In the genomic region with DNA sequence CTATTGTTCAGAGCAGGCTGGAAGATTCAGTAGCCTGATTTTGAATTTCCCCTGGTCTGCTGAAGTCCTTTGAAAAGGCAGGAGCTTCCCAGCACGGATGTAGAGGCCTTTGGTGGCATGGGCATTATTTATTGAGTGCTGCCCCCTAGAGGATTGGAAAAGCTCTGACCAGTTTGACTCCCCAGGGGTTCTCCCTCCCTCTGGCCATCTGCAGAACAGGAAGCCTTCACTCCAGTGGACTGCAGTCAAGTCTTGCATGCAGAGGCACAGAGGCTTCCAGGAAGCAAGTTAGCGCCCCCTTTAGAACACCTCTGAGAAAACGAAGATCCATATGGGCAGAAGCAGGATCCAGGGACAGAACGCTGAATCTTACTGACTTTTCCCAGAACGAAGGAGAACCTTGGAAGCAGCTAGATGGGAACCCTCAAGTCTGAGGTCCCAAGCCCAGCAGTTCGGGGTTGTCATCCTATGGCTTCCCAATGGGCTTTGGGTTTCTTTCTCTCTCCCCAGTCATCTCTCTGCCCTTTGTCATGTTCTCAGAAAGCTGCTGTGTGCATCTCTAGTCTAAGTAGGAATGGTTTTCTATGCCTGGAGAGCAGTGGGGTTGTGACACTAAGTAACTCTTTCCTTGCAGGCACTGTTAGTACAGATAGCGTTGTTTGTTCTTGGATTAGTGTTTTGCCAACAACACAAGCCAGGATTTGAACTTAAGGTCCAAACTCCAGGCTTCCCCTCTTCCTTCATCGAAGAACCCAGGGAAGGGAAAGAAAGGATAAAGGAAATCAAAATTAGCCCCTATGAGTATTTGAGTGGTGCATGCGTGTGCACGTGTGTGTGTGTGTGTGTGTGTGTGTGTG, we compare ENCODE assay signal across 10 mouse cellular contexts. TPM values are rescaled to one million over a fixed set of nuclear protein-coding genes. Genes with fewer than 3 reads are reported as not detected.
DNase-seq lines count a peak whose midpoint lies in the region; ATAC-seq and TF ChIP-seq lines count a peak whose summit lies in the region.
"Had no signal": no experiment of that assay in that cellular context is flagged by ENCODE, and none has a peak within 500 bp of the region (broad histone marks: within the 10 kb centered on the region; RNA-seq: fewer than 3 reads in every experiment).

No protein-coding gene starts in this region.

- no peaks in the 10 kb centered on the region for H3K36me3 ChIP-seq in forebrain, embryonic 11.5 days (ENCODE audit: control insufficient read depth, insufficient read depth, low read length)
- no peaks in the 10 kb centered on the region for H3K36me3 ChIP-seq in forebrain, embryonic 15.5 days
- no peaks in the 10 kb centered on the region for H3K36me3 ChIP-seq in heart, postnatal 0 days (replicated peaks; ENCODE audit: control insufficient read depth, insufficient read depth, low read length)
- no peaks in the 10 kb centered on the region for H3K36me3 ChIP-seq in lung, embryonic 16.5 days (ENCODE audit: control insufficient read depth, insufficient read depth, low read length)

- WGBS in forebrain, embryonic 11.5 days: 31% methylated on average over 10 of the region's 10 CpGs
- WGBS in forebrain, embryonic 15.5 days: 31% methylated on average over 10 of the region's 10 CpGs
- 38% methylated on average over 10 of the region's 10 CpGs for WGBS in heart, postnatal 0 days
- WGBS in lung, embryonic 16.5 days: 29% methylated on average over 10 of the region's 10 CpGs

- peak; percentile 78 for DNase-seq in forebrain, embryonic 11.5 days (ENCODE audit: low spot score)
- peak; percentile 90 for DNase-seq in adrenal gland, adult 2 months
- peak; percentile 75 for DNase-seq in embryo, embryonic 11.5 days (ENCODE audit: low read depth, low spot score)
- DNase-seq in heart, postnatal 0 days (ENCODE audit: low spot score): peak; percentile 94
- DNase-seq in layer of hippocampus, adult 18-20 months (ENCODE audit: low spot score in 2 of 2): peak; percentile 61 to 86
- DNase-seq in skeletal muscle tissue, adult 2 months (ENCODE audit: low read depth, low spot score): peak; percentile 77

- TF ChIP-seq CTCF in heart, postnatal 0 days (IDR thresholded peaks at IDR 0.05; ENCODE audit: low read depth): peak; percentile 78

- H3K4me2 ChIP-seq in forebrain, embryonic 11.5 days (ENCODE audit: low read depth, low read length, severe bottlenecking): no peak overlapping the region
- H3K4me2 ChIP-seq in forebrain, embryonic 15.5 days (replicated peaks): no peak overlapping the region
- no peak overlapping the region for H3K4me2 ChIP-seq in heart, postnatal 0 days (ENCODE audit: low read depth, low read length)
- no peak overlapping the region for H3K4me2 ChIP-seq in lung, embryonic 16.5 days (ENCODE audit: low read depth, low read length)

- H3K4me1 ChIP-seq in forebrain, embryonic 11.5 days (replicated peaks; ENCODE audit: control insufficient read depth, insufficient read depth, low read length): peaks cover 17% of the 10 kb centered on the region
- H3K4me1 ChIP-seq in forebrain, embryonic 15.5 days: peaks cover 37% of the 10 kb centered on the region
- peaks cover 13% of the 10 kb centered on the region; the same call in 1 of the 2 replicates for H3K4me1 ChIP-seq in heart, postnatal 0 days (ENCODE audit: control insufficient read depth, insufficient read depth)
- H3K4me1 ChIP-seq in lung, embryonic 16.5 days (replicated peaks; ENCODE audit: control insufficient read depth, insufficient read depth, low read length): peaks cover 29% of the 10 kb centered on the region

- no peak overlapping the region for H3K27ac ChIP-seq in forebrain, embryonic 11.5 days (ENCODE audit: low read depth, low read length)
- no peak overlapping the region for H3K27ac ChIP-seq in forebrain, embryonic 15.5 days (replicated peaks)
- 0 out of 2 replicates have a peak overlapping the region, but pooled peaks have one; percentile 22 for H3K27ac ChIP-seq in heart, postnatal 0 days (ENCODE audit: low read depth)
- no peak overlapping the region for H3K27ac ChIP-seq in lung, embryonic 16.5 days (ENCODE audit: low read length)

- no peaks in the 10 kb centered on the region for H3K9me3 ChIP-seq in forebrain, embryonic 11.5 days (ENCODE audit: control insufficient read depth, low read length)
- no peaks in the 10 kb centered on the region for H3K9me3 ChIP-seq in forebrain, embryonic 15.5 days
- H3K9me3 ChIP-seq in heart, postnatal 0 days (replicated peaks; ENCODE audit: control insufficient read depth, low read length): no peaks in the 10 kb centered on the region
- H3K9me3 ChIP-seq in lung, embryonic 16.5 days (ENCODE audit: control insufficient read depth, low read length): no peaks in the 10 kb centered on the region
- H3K9me3 ChIP-seq: megakaryocyte, embryonic 14.5 days had no signal

- H3K4me3 ChIP-seq in forebrain, embryonic 11.5 days (ENCODE audit: low read depth, low read length): no peak overlapping the region
- no peak overlapping the region for H3K4me3 ChIP-seq in forebrain, embryonic 15.5 days
- no peak overlapping the region for H3K4me3 ChIP-seq in heart, postnatal 0 days (ENCODE audit: low read depth, low read length)
- H3K4me3 ChIP-seq in lung, embryonic 16.5 days (ENCODE audit: low read length): no peak overlapping the region
- H3K4me3 ChIP-seq: megakaryocyte, embryonic 14.5 days had no signal

- peaks cover 33% of the 10 kb centered on the region for H3K27me3 ChIP-seq in forebrain, embryonic 11.5 days (ENCODE audit: control insufficient read depth, insufficient read depth, low read length)
- H3K27me3 ChIP-seq in forebrain, embryonic 15.5 days: peaks cover 8% of the 10 kb centered on the region; the same call in 1 of the 2 replicates
- peaks cover 31% of the 10 kb centered on the region for H3K27me3 ChIP-seq in heart, postnatal 0 days (ENCODE audit: control insufficient read depth, insufficient read depth, low read length)
- H3K27me3 ChIP-seq in lung, embryonic 16.5 days (ENCODE audit: control insufficient read depth, insufficient read depth, low read depth, low read length): no peaks in the 10 kb centered on the region; the same call in 1 of the 2 replicates

- no peak for ATAC-seq in forebrain, embryonic 11.5 days (replicated peaks; ENCODE audit: low FRiP score)
- ATAC-seq in forebrain, embryonic 15.5 days (replicated peaks): no peak
- ATAC-seq in heart, postnatal 0 days (ENCODE audit: insufficient read depth, low read depth): peak; percentile 67
- ATAC-seq in lung, embryonic 16.5 days (ENCODE audit: low read depth): peak; percentile 30; the same call in 1 of the 2 replicates

- no peak for TF ChIP-seq EP300 in heart, postnatal 0 days (IDR thresholded peaks at IDR 0.05; ENCODE audit: low read depth)

- H3K9ac ChIP-seq in forebrain, embryonic 11.5 days (ENCODE audit: low read length): no peak overlapping the region
- H3K9ac ChIP-seq in forebrain, embryonic 15.5 days (replicated peaks): no peak overlapping the region
- no peak overlapping the region for H3K9ac ChIP-seq in heart, postnatal 0 days (replicated peaks; ENCODE audit: low read depth, low read length)
- no peak overlapping the region for H3K9ac ChIP-seq in lung, embryonic 16.5 days (ENCODE audit: low read length)

RNA-seq across cellular contexts. Expression of gene Nrp2, which starts 1.8 kb away (rescaled TPM):
- polyA plus RNA-seq in forebrain, embryonic 11.5 days (2014; fragmentation: Nextera tagmentation; extraction: Ambion mirVana): 20.7 and 21.1 TPM in 2 replicates
- polyA plus RNA-seq in forebrain, embryonic 15.5 days (2015; fragmentation: Nextera tagmentation; extraction: Ambion mirVana): 30.8 and 34.7 TPM in 2 replicates
- total RNA-seq in adrenal gland, adult 2 months (2021): 10 to 100 TPM; 32.1 to 46.3 TPM
- polyA plus RNA-seq in adrenal gland, adult 2 months (2012; rRNA removed): 16.4 and 16.6 TPM in 2 replicates
- 12.8 and 20.2 TPM in 2 replicates for total RNA-seq in heart, postnatal 0 days (2014; rRNA removed; ENCODE audit: low replicate concordance)
- 5.2 and 5.4 TPM in 2 replicates for polyA plus RNA-seq in heart, postnatal 0 days (2015; fragmentation: Nextera tagmentation; extraction: Ambion mirVana)
- total RNA-seq in layer of hippocampus, adult 18-20 months (2021): 10 to 100 TPM; 54.1 to 56.3 TPM
- 11.6 and 13.3 TPM in 2 replicates for polyA plus RNA-seq in lung, embryonic 16.5 days (2015; fragmentation: Nextera tagmentation; extraction: Ambion mirVana)
- total RNA-seq: MEL had no signal

Comparison
In these comparisons a context has a peak if more than half of its experiments do, and no peak if none do; other contexts are left out.
1. ATAC-seq: peak in heart, postnatal 0 days (single experiment) and lung, embryonic 16.5 days (single experiment); none in forebrain, embryonic 11.5 days (single experiment) and forebrain, embryonic 15.5 days (single experiment).
2. Peak in every context shown above with its lines, with median percentiles within 50 percentile points of each other: DNase-seq.